Mouse (Mus musculus): ENCODE measurements around the gene Sel1l3. TPM values are rescaled to one million over a fixed set of nuclear protein-coding genes. Genes with fewer than 3 reads are reported as not detected.

The Sel1l3 gene
- polyA plus RNA-seq, 1 experiment, result 28.6 TPM

GRCm38 (mm10) chr5:53248499-53248898 is 34.8 kb upstream of the Sel1l3 start:
- H3K27me3 ChIP-seq (replicated peaks; ENCODE audit: control insufficient read depth, insufficient read depth, low read length), result no peaks in the 10 kb centered on the region
- WGBS, result 66% methylated on average over 11 of the region's 11 CpGs
- DNase-seq, result no peak
- no peak overlapping the region for H3K27ac ChIP-seq (ENCODE audit: insufficient read depth, low read depth, low read length)
- no peaks in the 10 kb centered on the region for H3K36me3 ChIP-seq (ENCODE audit: control insufficient read depth, insufficient read depth, low read length)
- 0 out of 2 replicates have a peak, but pooled peaks cover 2% of the 10 kb centered on the region for H3K4me1 ChIP-seq (ENCODE audit: control insufficient read depth, insufficient read depth, low read length)
- H3K4me3 ChIP-seq (ENCODE audit: insufficient read depth, low read depth, low read length), result no peak overlapping the region
- TF ChIP-seq POLR2A (IDR thresholded peaks at IDR 0.05; ENCODE audit: low read depth, low read length) (no peak), CTCF (conservative IDR thresholded peaks at IDR 0.05; ENCODE audit: insufficient read depth, insufficient read length, low read depth, low read length) (no peak)

GRCm38 (mm10) chr5:53243933-53244332 is 30.2 kb upstream of the Sel1l3 start:
- H3K36me3 ChIP-seq (ENCODE audit: control insufficient read depth, insufficient read depth, low read length), result no peaks in the 10 kb centered on the region
- TF ChIP-seq CTCF (conservative IDR thresholded peaks at IDR 0.05; ENCODE audit: insufficient read depth, insufficient read length, low read depth, low read length) (no peak), POLR2A (IDR thresholded peaks at IDR 0.05; ENCODE audit: low read depth, low read length) (no peak)
- 0 out of 2 replicates have a peak, but pooled peaks cover 2% of the 10 kb centered on the region for H3K4me1 ChIP-seq (ENCODE audit: control insufficient read depth, insufficient read depth, low read length)
- no peaks in the 10 kb centered on the region for H3K27me3 ChIP-seq (replicated peaks; ENCODE audit: control insufficient read depth, insufficient read depth, low read length)
- H3K27ac ChIP-seq (ENCODE audit: insufficient read depth, low read depth, low read length), result no peak overlapping the region
- 42% methylated on average over 10 of the region's 10 CpGs for WGBS
- no peak overlapping the region for H3K4me3 ChIP-seq (ENCODE audit: insufficient read depth, low read depth, low read length)
- no peak for DNase-seq

- H3K4me3 ChIP-seq (ENCODE audit: insufficient read depth, low read depth, low read length), result no peak overlapping the region
- H3K4me1 ChIP-seq (ENCODE audit: control insufficient read depth, insufficient read depth, low read length), result 0 out of 2 replicates have a peak, but pooled peaks cover 2% of the 10 kb centered on the region
- no peak overlapping the region for H3K27ac ChIP-seq (ENCODE audit: insufficient read depth, low read depth, low read length)
- H3K27me3 ChIP-seq (replicated peaks; ENCODE audit: control insufficient read depth, insufficient read depth, low read length), result no peaks in the 10 kb centered on the region
- TF ChIP-seq POLR2A (IDR thresholded peaks at IDR 0.05; ENCODE audit: low read depth, low read length) (no peak), CTCF (conservative IDR thresholded peaks at IDR 0.05; ENCODE audit: insufficient read depth, insufficient read length, low read depth, low read length) (no peak)
- WGBS, result 92% methylated on average over 7 of the region's 7 CpGs
- H3K36me3 ChIP-seq (ENCODE audit: control insufficient read depth, insufficient read depth, low read length), result no peaks in the 10 kb centered on the region
- DNase-seq, result no peak
These were observed 29.3 kb upstream of the Sel1l3 start for GRCm38 (mm10) chr5:53242865-53243499.

GRCm38 (mm10) chr5:53241963-53242362 is 28.2 kb upstream of the Sel1l3 start:
- 77% methylated on average over 5 of the region's 5 CpGs for WGBS
- no peak for TF ChIP-seq POLR2A (IDR thresholded peaks at IDR 0.05; ENCODE audit: low read depth, low read length)
- TF ChIP-seq CTCF (conservative IDR thresholded peaks at IDR 0.05; ENCODE audit: insufficient read depth, insufficient read length, low read depth, low read length), result no peak
- Histone ChIP-seq H3K4me3 (ENCODE audit: insufficient read depth, low read depth, low read length) (no peak overlapping the region), H3K36me3 (ENCODE audit: control insufficient read depth, insufficient read depth, low read length) (no peaks in the 10 kb centered on the region), H3K4me1 (ENCODE audit: control insufficient read depth, insufficient read depth, low read length) (0 out of 2 replicates have a peak, but pooled peaks cover 2% of the 10 kb centered on the region), H3K27me3 (replicated peaks; ENCODE audit: control insufficient read depth, insufficient read depth, low read length) (no peaks in the 10 kb centered on the region), H3K27ac (ENCODE audit: insufficient read depth, low read depth, low read length) (no peak overlapping the region)
- DNase-seq, result no peak

GRCm38 (mm10) chr5:53241109-53241508 is 27.4 kb upstream of the Sel1l3 start:
- DNase-seq, result no peak
- no peak for TF ChIP-seq POLR2A (IDR thresholded peaks at IDR 0.05; ENCODE audit: low read depth, low read length)
- TF ChIP-seq CTCF (conservative IDR thresholded peaks at IDR 0.05; ENCODE audit: insufficient read depth, insufficient read length, low read depth, low read length), result no peak
- Histone ChIP-seq H3K36me3 (ENCODE audit: control insufficient read depth, insufficient read depth, low read length) (no peaks in the 10 kb centered on the region), H3K4me3 (ENCODE audit: insufficient read depth, low read depth, low read length) (no peak overlapping the region), H3K27ac (ENCODE audit: insufficient read depth, low read depth, low read length) (no peak overlapping the region), H3K4me1 (ENCODE audit: control insufficient read depth, insufficient read depth, low read length) (0 out of 2 replicates have a peak, but pooled peaks cover 2% of the 10 kb centered on the region), H3K27me3 (replicated peaks; ENCODE audit: control insufficient read depth, insufficient read depth, low read length) (no peaks in the 10 kb centered on the region)
- 72% methylated on average over 2 of the region's 2 CpGs for WGBS

GRCm38 (mm10) chr5:53239831-53240440 is 26.2 kb upstream of the Sel1l3 start:
- H3K27me3 ChIP-seq (replicated peaks; ENCODE audit: control insufficient read depth, insufficient read depth, low read length), result no peaks in the 10 kb centered on the region
- DNase-seq, result no peak
- no peak overlapping the region for H3K4me3 ChIP-seq (ENCODE audit: insufficient read depth, low read depth, low read length)
- TF ChIP-seq POLR2A (IDR thresholded peaks at IDR 0.05; ENCODE audit: low read depth, low read length), result no peak
- TF ChIP-seq CTCF (conservative IDR thresholded peaks at IDR 0.05; ENCODE audit: insufficient read depth, insufficient read length, low read depth, low read length), result no peak
- no peaks in the 10 kb centered on the region for H3K36me3 ChIP-seq (ENCODE audit: control insufficient read depth, insufficient read depth, low read length)
- H3K27ac ChIP-seq (ENCODE audit: insufficient read depth, low read depth, low read length), result no peak overlapping the region
- 65% methylated on average over 11 of the region's 11 CpGs for WGBS
- 0 out of 2 replicates have a peak, but pooled peaks cover 2% of the 10 kb centered on the region for H3K4me1 ChIP-seq (ENCODE audit: control insufficient read depth, insufficient read depth, low read length)

- Histone ChIP-seq H3K27me3 (replicated peaks; ENCODE audit: control insufficient read depth, insufficient read depth, low read length) (no peaks in the 10 kb centered on the region), H3K36me3 (ENCODE audit: control insufficient read depth, insufficient read depth, low read length) (no peaks in the 10 kb centered on the region), H3K4me1 (ENCODE audit: control insufficient read depth, insufficient read depth, low read length) (0 out of 2 replicates have a peak, but pooled peaks cover 2% of the 10 kb centered on the region), H3K4me3 (ENCODE audit: insufficient read depth, low read depth, low read length) (no peak overlapping the region), H3K27ac (ENCODE audit: insufficient read depth, low read depth, low read length) (no peak overlapping the region)
- TF ChIP-seq POLR2A (IDR thresholded peaks at IDR 0.05; ENCODE audit: low read depth, low read length) (no peak), CTCF (conservative IDR thresholded peaks at IDR 0.05; ENCODE audit: insufficient read depth, insufficient read length, low read depth, low read length) (no peak)
- 92% methylated on average over 7 of the region's 7 CpGs for WGBS
- DNase-seq, result no peak
These were observed 25.5 kb upstream of the Sel1l3 start for GRCm38 (mm10) chr5:53239189-53239588.

All from kidney, adult 2 months (tissue).